Mouse (Mus musculus) intestine, postnatal 0 days (tissue): ENCODE results near the gene Gcgr. TPM values are rescaled to one million over a fixed set of nuclear protein-coding genes. Genes with fewer than 3 reads are reported as not detected.

Source experiments
- ATAC-seq: fragments of 200-750 bp; cut with Nextera tagmentation; 2 replicates; pipeline ENCODE4 v1.8.0; 2017; ENCODE audit warnings: mild to moderate bottlenecking, moderate TSS enrichment, moderate library complexity
- H3K27ac ChIP-seq: fragments of 300-500 bp; sonication (generic); 2 replicates; pipeline ENCODE4 v1.5.1; 2014; ENCODE audit warnings: mild to moderate bottlenecking, low read depth, low read length, moderate library complexity
- H3K27me3 ChIP-seq: fragments of 300-500 bp; sonication (generic); replicated peaks from 2 replicates; pipeline ENCODE4 v1.6.1; 2014; ENCODE audit warnings: low read length, mixed read lengths; ENCODE audit not compliant: control insufficient read depth, insufficient read depth
- H3K36me3 ChIP-seq: fragments of 300-500 bp; sonication (generic); 2 replicates; pipeline ENCODE4 v1.6.1; 2014; ENCODE audit warnings: mild to moderate bottlenecking, moderate library complexity; ENCODE audit not compliant: control insufficient read depth, insufficient read depth
- H3K4me1 ChIP-seq: fragments of 300-500 bp; sonication (generic); replicated peaks from 2 replicates; pipeline ENCODE4 v1.6.1; 2014; ENCODE audit warnings: antibody characterized with exemption, low read length, mixed read lengths; ENCODE audit not compliant: control insufficient read depth, insufficient read depth
- H3K4me2 ChIP-seq: fragments of 300-500 bp; sonication (generic); replicated peaks from 2 replicates; pipeline ENCODE4 v1.6.1; 2014; ENCODE audit warnings: low read depth, mild to moderate bottlenecking, moderate library complexity
- H3K4me3 ChIP-seq: fragments of 300-500 bp; sonication (generic); 2 replicates; pipeline ENCODE4 v1.5.1; 2014; ENCODE audit warnings: low read depth, low read length
- H3K9ac ChIP-seq: fragments of 300-500 bp; sonication (generic); 2 replicates; pipeline ENCODE4 v1.6.1; 2014; ENCODE audit warnings: mild to moderate bottlenecking, low read depth, low read length
- H3K9me3 ChIP-seq: fragments of 300-500 bp; sonication (generic); 2 replicates; pipeline ENCODE4 v1.6.1; 2016; ENCODE audit warnings: mixed run types; ENCODE audit not compliant: control insufficient read depth
- CTCF ChIP-seq: sonication (generic); IDR thresholded peaks from 2 replicates; pipeline ENCODE4 v1.5.1; 2016; ENCODE audit warnings: low read depth, mild to moderate bottlenecking, control low read depth, antibody characterized with exemption, moderate library complexity
- WGBS: fragments of 180-500 bp; shearing (Covaris S2); extraction: QIAGEN DNeasy Blood & Tissue Kit; methylation state at CpG from one replicate; pipeline ENCODE4 v1.1.7; 2014; 5-methylcytosine and 5-hydroxymethylcytosine counted together
- polyA plus RNA-seq: library from polyadenylated mRNA; unstranded; fragments of >200 nt; fragmentation: Nextera tagmentation; extraction: Ambion mirVana; gene quantifications from 2 replicates; pipeline ENCODE4 v1.2.1, GENCODE M21; 2015

Gene Gcgr
- polyA plus RNA-seq, 1 experiment from 2014 or later, result 1.0 TPM

- H3K4me3 ChIP-seq, result no peak overlapping the region
- 0 out of 2 replicates have a peak, but pooled peaks cover 2% of the 10 kb centered on the region for H3K4me1 ChIP-seq
- no peak overlapping the region for H3K9ac ChIP-seq
- TF ChIP-seq CTCF, result no peak
- no peaks in the 10 kb centered on the region for H3K27me3 ChIP-seq
- H3K4me2 ChIP-seq, result 0 out of 2 replicates have a peak overlapping the region, but pooled peaks have one; percentile 32
- no peak overlapping the region for H3K27ac ChIP-seq
- WGBS, result 4% methylated on average over 3 of the region's 3 CpGs
- H3K9me3 ChIP-seq, result no peaks in the 10 kb centered on the region
- peaks cover 36% of the 10 kb centered on the region; the same call in 1 of the 2 replicates for H3K36me3 ChIP-seq
- ATAC-seq, result peak; percentile 73
These were observed 30.1 kb upstream of the Gcgr start for GRCm38 (mm10) chr11:120500357-120500756.

GRCm38 (mm10) chr11:120501018-120501417, 29.5 kb upstream of the Gcgr start:
- peaks cover 30% of the 10 kb centered on the region; the same call in 1 of the 2 replicates for H3K36me3 ChIP-seq
- no peak overlapping the region for H3K27ac ChIP-seq
- ATAC-seq, result no peak
- no peak for TF ChIP-seq CTCF
- no peaks in the 10 kb centered on the region for H3K9me3 ChIP-seq
- no peaks in the 10 kb centered on the region for H3K27me3 ChIP-seq
- 0 out of 2 replicates have a peak, but pooled peaks cover 2% of the 10 kb centered on the region for H3K4me1 ChIP-seq
- no peak overlapping the region for H3K4me2 ChIP-seq
- no peak overlapping the region for H3K9ac ChIP-seq
- no peak overlapping the region for H3K4me3 ChIP-seq
- WGBS, result 64% methylated on average over 6 of the region's 6 CpGs

- Histone ChIP-seq H3K9ac (no peak overlapping the region), H3K4me2 (no peak overlapping the region), H3K36me3 (peaks cover 23% of the 10 kb centered on the region; the same call in 1 of the 2 replicates), H3K27ac (no peak overlapping the region), H3K27me3 (no peaks in the 10 kb centered on the region), H3K9me3 (no peaks in the 10 kb centered on the region), H3K4me3 (no peak overlapping the region), H3K4me1 (0 out of 2 replicates have a peak, but pooled peaks cover 2% of the 10 kb centered on the region)
- ATAC-seq, result no peak
- TF ChIP-seq CTCF, result no peak
- 81% methylated on average over 4 of the region's 4 CpGs for WGBS
These were observed 28.8 kb upstream of the Gcgr start for GRCm38 (mm10) chr11:120501701-120502100.

GRCm38 (mm10) chr11:120505661-120506060, 24.8 kb upstream of the Gcgr start:
- WGBS, result 82% methylated on average over 3 of the region's 3 CpGs

GRCm38 (mm10) chr11:120506899-120507298, 23.6 kb upstream of the Gcgr start:
- peaks cover 4% of the 10 kb centered on the region; the same call in 1 of the 2 replicates for H3K4me1 ChIP-seq
- 0 out of 2 replicates have a peak overlapping the region, but pooled peaks have one; percentile 35 for H3K4me2 ChIP-seq
- TF ChIP-seq CTCF, result peak; percentile 70
- no peak overlapping the region for H3K4me3 ChIP-seq
- ATAC-seq, result peak; percentile 16; the same call in 1 of the 2 replicates
- no peak overlapping the region; the same call in 1 of the 2 replicates for H3K9ac ChIP-seq
- no peaks in the 10 kb centered on the region for H3K36me3 ChIP-seq
- no peaks in the 10 kb centered on the region for H3K27me3 ChIP-seq
- no peaks in the 10 kb centered on the region for H3K9me3 ChIP-seq
- 29% methylated on average over 4 of the region's 4 CpGs for WGBS
- 0 out of 2 replicates have a peak overlapping the region, but pooled peaks have one; percentile 35 for H3K27ac ChIP-seq

More at GRCm38 (mm10) chr11:120505661-120506060, 24.8 kb upstream of the Gcgr start:
- Histone ChIP-seq H3K9ac (no peak overlapping the region), H3K4me2 (no peak overlapping the region), H3K4me1 (peaks cover 4% of the 10 kb centered on the region; the same call in 1 of the 2 replicates), H3K27ac (no peak overlapping the region), H3K36me3 (no peaks in the 10 kb centered on the region), H3K9me3 (no peaks in the 10 kb centered on the region), H3K4me3 (no peak overlapping the region), H3K27me3 (no peaks in the 10 kb centered on the region)
- ATAC-seq, result no peak
- no peak for TF ChIP-seq CTCF

GRCm38 (mm10) chr11:120507611-120508289, 22.7 kb upstream of the Gcgr start:
- Histone ChIP-seq H3K9me3 (no peaks in the 10 kb centered on the region), H3K4me2 (peak overlapping the region; percentile 35; the same call in 1 of the 2 replicates), H3K27ac (peak overlapping the region; percentile 54), H3K4me3 (no peak overlapping the region), H3K27me3 (no peaks in the 10 kb centered on the region), H3K4me1 (peaks cover 4% of the 10 kb centered on the region; the same call in 1 of the 2 replicates), H3K9ac (no peak overlapping the region), H3K36me3 (no peaks in the 10 kb centered on the region)
- peak; percentile 73 for ATAC-seq
- WGBS, result 41% methylated on average over 13 of the region's 13 CpGs
- no peak for TF ChIP-seq CTCF
